Mouse (Mus musculus) stomach, postnatal 0 days (tissue): Measurements from ENCODE around the gene Gm12569. TPM values are rescaled to one million over a fixed set of nuclear protein-coding genes. Genes with fewer than 3 reads are reported as not detected.

Experiments used
- ATAC-seq: fragments of 200-750 bp; cut with Nextera tagmentation; 2 replicates; pipeline ENCODE4 v1.8.0; 2017; ENCODE audit not compliant: low FRiP score, low TSS enrichment
- DNase-seq: peaks from one replicate; pipeline ENCODE4 v3.0.0-alpha.2; 2016; ENCODE audit warnings: low spot score
- H3K27ac ChIP-seq: fragments of 300-500 bp; sonication (generic); replicated peaks from 2 replicates; pipeline ENCODE4 v1.5.1; 2014; ENCODE audit warnings: mild to moderate bottlenecking, control low read depth
- H3K27me3 ChIP-seq: fragments of 300-500 bp; sonication (generic); 2 replicates; pipeline ENCODE4 v1.6.1; 2014; ENCODE audit warnings: low read length; ENCODE audit not compliant: control insufficient read depth, insufficient read depth
- H3K36me3 ChIP-seq: fragments of 300-500 bp; sonication (generic); 2 replicates; pipeline ENCODE4 v1.6.1; 2014; ENCODE audit warnings: low read length, mixed read lengths; ENCODE audit not compliant: control insufficient read depth, insufficient read depth
- H3K4me1 ChIP-seq: fragments of 300-500 bp; sonication (generic); replicated peaks from 2 replicates; pipeline ENCODE4 v1.6.1; 2014; ENCODE audit warnings: antibody characterized with exemption; ENCODE audit not compliant: control insufficient read depth, insufficient read depth
- H3K4me2 ChIP-seq: fragments of 300-500 bp; sonication (generic); replicated peaks from 2 replicates; pipeline ENCODE4 v1.6.1; 2014; ENCODE audit warnings: low read depth, mild to moderate bottlenecking, control low read depth, moderate library complexity
- H3K4me3 ChIP-seq: fragments of 300-500 bp; sonication (generic); 2 replicates; pipeline ENCODE4 v1.5.1; 2014; ENCODE audit warnings: low read depth, low read length, control low read depth
- H3K9ac ChIP-seq: fragments of 300-500 bp; sonication (generic); 2 replicates; pipeline ENCODE4 v1.6.1; 2014; ENCODE audit warnings: mild to moderate bottlenecking, low read length, control low read depth, mixed read lengths
- H3K9me3 ChIP-seq: fragments of 300-500 bp; sonication (generic); 2 replicates; pipeline ENCODE4 v1.6.1; 2016; ENCODE audit warnings: low read length; ENCODE audit not compliant: control insufficient read depth
- CTCF ChIP-seq: IDR thresholded peaks from 2 replicates; pipeline ENCODE4 v1.5.1; 2016; ENCODE audit warnings: antibody characterized with exemption, low read depth, mild to moderate bottlenecking, moderate library complexity
- EP300 ChIP-seq: optimal IDR thresholded peaks from 2 replicates; pipeline ENCODE3; 2016; ENCODE audit warnings: antibody characterized with exemption
- WGBS: fragments of 180-500 bp; shearing (Covaris S2); extraction: QIAGEN DNeasy Blood & Tissue Kit; methylation state at CpG from one replicate; pipeline ENCODE4 v1.1.7; 2014; 5-methylcytosine and 5-hydroxymethylcytosine counted together
- polyA plus RNA-seq: library from polyadenylated mRNA; unstranded; fragments of >200 nt; fragmentation: Nextera tagmentation; extraction: Ambion mirVana; gene quantifications from 2 replicates; pipeline ENCODE4 v1.2.1, GENCODE M21; 2015

Gene Gm12569
- not detected in 2 replicates for polyA plus RNA-seq

DNA sequence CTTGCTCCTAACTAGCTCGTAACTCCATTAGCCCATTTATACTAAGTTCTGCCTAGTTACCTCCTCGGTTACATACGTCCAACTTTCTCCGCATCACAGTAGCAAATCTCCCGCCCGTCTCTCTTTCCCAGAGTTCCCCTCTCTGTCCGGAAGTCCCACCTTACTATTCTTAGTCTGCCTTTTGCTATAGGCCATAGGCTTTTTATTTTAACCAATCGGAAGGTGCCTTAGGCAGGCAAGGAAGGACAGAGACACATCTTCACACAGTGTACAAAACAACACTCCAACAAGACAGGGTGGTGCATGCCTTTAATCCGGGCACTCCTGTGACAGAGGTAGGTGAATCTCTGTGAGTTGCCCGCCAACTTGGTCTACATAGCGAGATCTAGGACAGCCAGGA lies at the start of gene Gm12569:
Gene Gm12569, plus strand, starts transcription at position 166 of the 400 bp plus-strand sequence.
- 93% methylated on average over 11 of the region's 11 CpGs for WGBS
- Histone ChIP-seq H3K27me3 (no peaks in the 10 kb centered on the region), H3K4me3 (no peak within 1 kb of the TSS), H3K4me2 (no peak within 1 kb of the TSS), H3K9me3 (no peaks in the 10 kb centered on the region), H3K36me3 (no peaks in the 10 kb centered on the region), H3K27ac (no peak within 1 kb of the TSS), H3K9ac (no peak within 1 kb of the TSS), H3K4me1 (no peaks in the 10 kb centered on the region)
- no peak for TF ChIP-seq CTCF
- TF ChIP-seq EP300, result no peak
- ATAC-seq (no peak), DNase-seq (no peak)

DNA sequence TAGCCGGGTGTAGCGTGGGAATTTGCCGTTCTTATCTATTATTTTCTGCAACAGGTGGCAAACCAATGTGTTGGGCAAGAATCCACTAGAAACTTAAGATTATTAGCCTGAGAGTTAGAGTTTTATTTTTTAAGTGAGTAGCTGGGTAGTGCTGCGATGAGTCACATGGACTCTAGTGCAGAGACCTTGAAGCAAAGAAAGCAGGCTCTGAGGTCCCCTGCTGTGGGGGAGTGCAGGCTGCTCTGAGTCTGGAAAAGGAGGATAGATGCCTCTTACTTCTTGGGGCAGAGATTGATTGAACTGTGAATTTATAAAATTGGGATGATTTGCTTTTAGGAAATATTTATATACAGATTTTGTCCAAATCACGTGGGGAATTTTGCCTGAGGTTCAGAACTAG lies 17.5 kb upstream of the Gm12569 start:
- H3K27ac ChIP-seq, result no peak overlapping the region
- no peaks in the 10 kb centered on the region for H3K36me3 ChIP-seq
- no peaks in the 10 kb centered on the region for H3K27me3 ChIP-seq
- no peak for TF ChIP-seq EP300
- no peak for TF ChIP-seq CTCF
- 86% methylated on average over 5 of the region's 5 CpGs for WGBS
- H3K4me3 ChIP-seq, result no peak overlapping the region
- no peaks in the 10 kb centered on the region for H3K4me1 ChIP-seq
- ATAC-seq, result no peak
- no peak overlapping the region for H3K4me2 ChIP-seq
- H3K9me3 ChIP-seq, result no peaks in the 10 kb centered on the region
- H3K9ac ChIP-seq, result no peak overlapping the region
- no peak for DNase-seq

DNA sequence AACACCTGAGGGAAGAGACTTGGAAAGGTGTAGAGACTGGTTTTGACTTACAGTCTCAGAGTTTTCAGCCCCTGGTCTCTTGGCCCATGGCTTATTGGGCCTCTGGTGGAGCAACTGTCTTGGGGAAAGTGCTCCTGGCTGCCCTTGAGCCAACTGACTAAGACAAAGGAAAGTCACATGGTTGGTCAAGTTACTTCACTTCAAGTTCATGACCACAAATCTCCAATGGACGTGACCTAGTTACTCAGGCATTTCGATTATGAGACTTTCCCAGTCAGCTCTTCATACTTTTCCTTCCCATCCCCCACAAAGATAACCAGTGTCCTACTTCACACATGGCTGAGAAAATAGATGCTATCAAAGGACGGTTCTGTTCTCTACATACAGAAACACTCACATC lies 12.5 kb upstream of the Gm12569 start:
- Histone ChIP-seq H3K27me3 (no peaks in the 10 kb centered on the region), H3K4me1 (no peaks in the 10 kb centered on the region), H3K9me3 (no peaks in the 10 kb centered on the region), H3K4me2 (no peak overlapping the region), H3K27ac (no peak overlapping the region), H3K4me3 (no peak overlapping the region), H3K36me3 (no peaks in the 10 kb centered on the region), H3K9ac (no peak overlapping the region)
- no peak for DNase-seq
- no peak for ATAC-seq
- no peak for TF ChIP-seq CTCF
- no peak for TF ChIP-seq EP300
- 76% methylated on average over 3 of the region's 3 CpGs for WGBS

DNA sequence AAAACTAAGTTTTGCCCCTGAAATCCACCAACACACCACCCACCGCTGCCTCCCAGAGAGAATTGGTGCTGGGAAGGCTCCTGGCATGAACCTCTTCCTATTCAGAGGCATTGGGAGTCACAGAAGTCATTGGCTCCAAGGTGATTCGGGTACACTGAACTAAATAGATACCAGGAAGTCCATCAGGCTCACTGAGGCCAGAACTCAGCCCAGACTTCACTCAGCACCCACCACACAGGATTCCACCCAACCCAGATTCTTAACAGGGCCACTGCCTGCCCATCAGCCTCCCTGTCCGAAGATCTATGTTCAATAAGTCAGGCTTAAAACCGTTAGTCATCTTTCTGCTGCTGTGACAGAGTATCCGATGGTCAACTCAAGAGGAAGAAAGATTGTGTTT lies 8.8 kb upstream of the Gm12569 start:
- WGBS, result 85% methylated on average over 5 of the region's 5 CpGs
- H3K4me3 ChIP-seq, result no peak overlapping the region
- H3K9me3 ChIP-seq, result no peaks in the 10 kb centered on the region
- H3K36me3 ChIP-seq, result no peaks in the 10 kb centered on the region
- TF ChIP-seq CTCF, result no peak
- TF ChIP-seq EP300, result no peak
- no peak overlapping the region for H3K4me2 ChIP-seq
- H3K27ac ChIP-seq, result no peak overlapping the region
- ATAC-seq (no peak), DNase-seq (peak; percentile 4)
- H3K9ac ChIP-seq, result no peak overlapping the region
- no peaks in the 10 kb centered on the region for H3K4me1 ChIP-seq
- H3K27me3 ChIP-seq, result no peaks in the 10 kb centered on the region

DNA sequence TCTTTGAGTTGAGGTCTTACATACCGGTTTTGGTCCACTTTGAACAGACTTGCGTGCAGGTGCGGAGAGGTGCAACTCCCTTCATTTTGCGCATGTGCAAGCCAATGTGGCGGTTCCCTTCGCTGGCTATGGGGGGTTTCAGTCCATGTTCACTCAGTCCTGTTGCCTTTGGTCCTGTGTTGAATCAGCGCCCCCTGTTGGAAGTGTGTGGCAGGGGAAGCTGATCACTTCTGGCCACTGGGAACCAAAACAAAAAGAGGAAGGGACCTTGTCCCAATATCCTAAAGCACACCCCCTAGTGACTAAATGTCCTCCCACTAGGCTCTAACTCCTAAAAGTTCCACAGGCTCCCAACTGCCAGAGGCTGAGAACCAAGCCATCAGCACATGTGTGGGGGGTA lies 6.3 kb upstream of the Gm12569 start:
- 89% methylated on average over 7 of the region's 7 CpGs for WGBS

DNA sequence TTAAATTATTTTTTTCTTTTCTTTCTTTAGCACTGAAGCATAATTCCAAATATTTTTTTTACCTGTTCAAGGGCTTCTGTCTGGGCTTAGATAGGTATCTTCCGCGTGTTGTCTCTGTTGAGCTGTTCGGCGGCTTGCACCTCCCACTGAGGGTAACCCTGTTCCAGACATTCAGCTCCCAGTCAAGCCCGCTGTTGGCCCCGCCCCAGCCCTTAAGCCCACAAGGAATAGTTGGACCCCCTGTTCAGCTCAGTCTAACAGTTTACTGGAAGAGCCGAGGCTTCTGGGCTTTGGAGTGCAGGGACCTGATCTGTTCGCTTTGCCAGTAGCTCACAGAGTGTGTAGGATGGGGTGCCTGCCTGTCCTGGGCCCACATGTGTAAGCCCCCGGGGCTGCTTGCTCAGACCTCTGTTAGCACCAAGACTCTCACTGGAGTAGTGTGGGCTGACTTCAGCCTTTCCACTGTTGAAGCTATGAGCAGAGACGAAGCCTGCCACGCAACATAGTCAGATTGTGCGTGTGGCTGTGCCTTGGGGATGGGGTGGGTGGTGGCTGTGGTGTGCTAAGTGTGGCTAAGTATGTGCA lies 785 bp upstream of the Gm12569 start:
- Histone ChIP-seq H3K4me3 (no peak overlapping the region), H3K36me3 (no peaks in the 10 kb centered on the region), H3K9me3 (no peaks in the 10 kb centered on the region), H3K27ac (no peak overlapping the region), H3K4me2 (no peak overlapping the region), H3K4me1 (no peaks in the 10 kb centered on the region), H3K27me3 (no peaks in the 10 kb centered on the region), H3K9ac (no peak overlapping the region)
- DNase-seq (no peak), ATAC-seq (no peak)
- 83% methylated on average over 12 of the region's 12 CpGs for WGBS
- TF ChIP-seq CTCF (no peak), EP300 (no peak)

More for the DNA sequence above, 6.3 kb upstream of the Gm12569 start:
- H3K27ac ChIP-seq, result no peak overlapping the region
- no peak overlapping the region for H3K4me3 ChIP-seq
- no peaks in the 10 kb centered on the region for H3K36me3 ChIP-seq
- no peak for TF ChIP-seq EP300
- peak; percentile 19; the same call in 1 of the 2 replicates for TF ChIP-seq CTCF
- H3K27me3 ChIP-seq, result no peaks in the 10 kb centered on the region
- DNase-seq (peak; percentile 10), ATAC-seq (no peak)
- H3K4me2 ChIP-seq, result no peak overlapping the region
- no peaks in the 10 kb centered on the region for H3K4me1 ChIP-seq
- no peaks in the 10 kb centered on the region for H3K9me3 ChIP-seq
- no peak overlapping the region for H3K9ac ChIP-seq
